In the genomic region with DNA sequence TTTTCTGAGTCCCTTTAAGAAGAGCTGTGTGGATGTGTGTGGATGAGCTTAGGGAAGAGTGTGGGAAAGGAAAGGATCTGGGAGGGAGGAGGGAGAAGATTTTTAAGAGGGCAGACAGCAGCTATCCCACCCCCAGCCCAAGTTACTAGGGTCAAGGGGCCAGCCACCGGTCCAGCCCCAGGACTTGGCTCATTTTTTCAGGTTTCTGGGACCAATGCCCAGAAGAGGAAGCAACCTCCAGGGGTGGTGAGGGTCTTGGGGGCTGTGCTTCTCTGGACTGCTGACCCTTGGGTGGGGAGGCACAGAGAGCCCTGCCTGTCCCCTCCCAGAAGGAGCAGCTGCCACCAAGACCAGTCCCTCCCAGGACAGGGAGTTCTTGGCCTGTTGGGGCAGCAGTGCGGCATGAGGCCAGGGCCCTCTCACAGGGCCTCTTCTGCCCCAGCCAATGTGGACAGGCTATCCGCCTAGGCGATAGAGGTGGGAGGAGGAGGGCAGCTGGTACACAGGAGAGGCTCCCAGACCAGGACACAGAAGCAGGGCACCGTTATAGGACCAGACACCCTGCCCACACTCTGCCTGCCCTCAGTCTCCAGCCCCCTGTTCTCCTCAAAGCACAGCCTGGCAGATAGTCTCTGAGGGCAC, we compare ENCODE assay signal across 10 mouse cellular contexts. TPM values are rescaled to one million over a fixed set of nuclear protein-coding genes. Genes with fewer than 3 reads are reported as not detected.
A peak's percentile ranks its signal among the peaks of the same experiment; 100 is the strongest.
DNase-seq lines count a peak whose midpoint lies in the region; ATAC-seq and TF ChIP-seq lines count a peak whose summit lies in the region.
"Had no signal": no experiment of that assay in that cellular context is flagged by ENCODE, and none has a peak within 500 bp of the region (broad histone marks: within the 10 kb centered on the region; RNA-seq: fewer than 3 reads in every experiment).

No protein-coding gene starts in this region.

- no peak for TF ChIP-seq CTCF in lung, embryonic 14.5 days (IDR thresholded peaks at IDR 0.05; ENCODE audit: low read depth)
- no peak for TF ChIP-seq CTCF in lung, adult 2 months (IDR thresholded peaks at IDR 0.05; ENCODE audit: insufficient read depth, low read length)

- H3K36me3 ChIP-seq in lung, embryonic 14.5 days (ENCODE audit: insufficient read depth): no peaks in the 10 kb centered on the region
- H3K36me3 ChIP-seq in heart, embryonic 16.5 days (ENCODE audit: control insufficient read depth, insufficient read depth): no peaks in the 10 kb centered on the region
- H3K36me3 ChIP-seq: limb, embryonic 12.5 days had no signal

- 42% methylated on average over 5 of the region's 5 CpGs for WGBS in lung, embryonic 14.5 days
- WGBS in lung, adult 2 months: 66% methylated on average over 5 of the region's 5 CpGs
- 42% methylated on average over 5 of the region's 5 CpGs for WGBS in heart, embryonic 16.5 days

- H3K4me1 ChIP-seq in lung, embryonic 14.5 days (ENCODE audit: insufficient read depth): peaks cover 6% of the 10 kb centered on the region; the same call in 1 of the 2 replicates
- no peaks in the 10 kb centered on the region for H3K4me1 ChIP-seq in lung, adult 2 months (ENCODE audit: control insufficient read depth, insufficient read depth, low read length)
- H3K4me1 ChIP-seq in heart, embryonic 16.5 days (ENCODE audit: control insufficient read depth, insufficient read depth, low read length): peaks cover 11% of the 10 kb centered on the region

- TF ChIP-seq POLR2A in lung, adult 2 months (IDR thresholded peaks at IDR 0.05; ENCODE audit: borderline replicate concordance, extremely low read depth, low read depth, low read length): no peak

- peak; percentile 57; the same call in 1 of the 2 replicates for ATAC-seq in lung, embryonic 14.5 days (ENCODE audit: insufficient read depth)
- peak; percentile 72; the same call in 1 of the 2 replicates for ATAC-seq in heart, embryonic 16.5 days (replicated peaks; ENCODE audit: extremely low read depth, insufficient read depth, low FRiP score)

- no peak overlapping the region for H3K27ac ChIP-seq in lung, embryonic 14.5 days (ENCODE audit: low read depth)
- no peak overlapping the region for H3K27ac ChIP-seq in heart, embryonic 16.5 days (ENCODE audit: low read length)
- H3K27ac ChIP-seq: limb, embryonic 12.5 days had no signal

- H3K4me3 ChIP-seq in lung, embryonic 14.5 days (ENCODE audit: low read depth, low read length): no peak overlapping the region
- H3K4me3 ChIP-seq in lung, adult 2 months (replicated peaks; ENCODE audit: extremely low read depth, low read depth, low read length): no peak overlapping the region
- no peak overlapping the region for H3K4me3 ChIP-seq in heart, embryonic 16.5 days (ENCODE audit: low read length)
- H3K4me3 ChIP-seq: limb, embryonic 12.5 days had no signal

- peak; percentile 10 for DNase-seq in lung, embryonic 14.5 days
- no peak for DNase-seq in lung, adult 2 months
- DNase-seq in gastrocnemius, adult 8-10 months (ENCODE audit: low spot score in 2 of 2): peak; percentile 47 to 50
- DNase-seq in retina, postnatal 1 day: peak; percentile 66
- no peak for DNase-seq in liver
- DNase-seq in urinary bladder, postnatal 36 days (ENCODE audit: low spot score in 2 of 2): no peak

- H3K9ac ChIP-seq in lung, embryonic 14.5 days: no peak overlapping the region
- no peak overlapping the region; the same call in 1 of the 2 replicates for H3K9ac ChIP-seq in heart, embryonic 16.5 days (ENCODE audit: low read length)
- H3K9ac ChIP-seq: limb, embryonic 12.5 days had no signal

- no peaks in the 10 kb centered on the region for H3K27me3 ChIP-seq in lung, embryonic 14.5 days (ENCODE audit: insufficient read depth, low read length)
- H3K27me3 ChIP-seq in heart, embryonic 16.5 days (ENCODE audit: control insufficient read depth, insufficient read depth, low read length): no peaks in the 10 kb centered on the region

- H3K9me3 ChIP-seq in lung, embryonic 14.5 days (ENCODE audit: low read depth, low read length): no peaks in the 10 kb centered on the region
- H3K9me3 ChIP-seq in heart, embryonic 16.5 days (replicated peaks; ENCODE audit: control insufficient read depth, low read length): no peaks in the 10 kb centered on the region
- H3K9me3 ChIP-seq: limb, embryonic 12.5 days had no signal

- no peak overlapping the region for H3K4me2 ChIP-seq in lung, embryonic 14.5 days
- no peak overlapping the region for H3K4me2 ChIP-seq in heart, embryonic 16.5 days (ENCODE audit: low read depth, low read length)

RNA-seq across cellular contexts. Expression of a gene that starts 22.9 kb away (rescaled TPM):
- 0.11 and 0.18 TPM in 2 replicates for polyA plus RNA-seq in lung, embryonic 14.5 days (2014; fragmentation: Nextera tagmentation; extraction: Ambion mirVana)
- polyA plus RNA-seq in lung, adult 2 months (2012; rRNA removed): 0.24 and 0.47 TPM in 2 replicates
- under 1 TPM; 0.11 to 0.27 (median 0.18) TPM for total RNA-seq in gastrocnemius, adult 8-10 months (2022)
- 0.04 and 0.08 TPM in 2 replicates for polyA plus RNA-seq in heart, embryonic 16.5 days (2015; fragmentation: Nextera tagmentation; extraction: Ambion mirVana)

RNA-seq across cellular contexts. Expression of a gene that starts 59.0 kb away (rescaled TPM):
- polyA plus RNA-seq in lung, embryonic 14.5 days (2014; fragmentation: Nextera tagmentation; extraction: Ambion mirVana): not detected in 2 replicates
- not detected in 2 replicates for polyA plus RNA-seq in lung, adult 2 months (2012; rRNA removed)
- not detected for total RNA-seq in gastrocnemius, adult 8-10 months (2022)
- polyA plus RNA-seq in heart, embryonic 16.5 days (2015; fragmentation: Nextera tagmentation; extraction: Ambion mirVana): not detected in 2 replicates
- polyA plus RNA-seq: heart, embryonic 14.5 days; limb, embryonic 12.5 days; spleen, adult 2 months had no signal

Comparison
In these comparisons a context has a peak if more than half of its experiments do, and no peak if none do; other contexts are left out.
1. DNase-seq: peak in lung, embryonic 14.5 days (single experiment), gastrocnemius, adult 8-10 months (2 of 2) and retina, postnatal 1 day (single experiment); none in lung, adult 2 months (single experiment), liver (single experiment) and urinary bladder, postnatal 36 days (0 of 2).